Mouse (Mus musculus) adipocyte (in vitro differentiated cells): ENCODE measurements around the gene Derl2.

Source experiments
- DNase-seq: peaks from one replicate; pipeline ENCODE4 v3.0.0-alpha.2; 2016; ENCODE audit warnings: low spot score

The Derl2 gene

GRCm38 (mm10) chr11:71019201-71020068 is at the start of gene Derl2, which contains the start of gene Mis12:
Gene Derl2, minus strand, starts transcription at chr11:71019841.
Gene Mis12, plus strand, starts transcription at chr11:71019611.
- DNase-seq: peak; percentile 99

DNA sequence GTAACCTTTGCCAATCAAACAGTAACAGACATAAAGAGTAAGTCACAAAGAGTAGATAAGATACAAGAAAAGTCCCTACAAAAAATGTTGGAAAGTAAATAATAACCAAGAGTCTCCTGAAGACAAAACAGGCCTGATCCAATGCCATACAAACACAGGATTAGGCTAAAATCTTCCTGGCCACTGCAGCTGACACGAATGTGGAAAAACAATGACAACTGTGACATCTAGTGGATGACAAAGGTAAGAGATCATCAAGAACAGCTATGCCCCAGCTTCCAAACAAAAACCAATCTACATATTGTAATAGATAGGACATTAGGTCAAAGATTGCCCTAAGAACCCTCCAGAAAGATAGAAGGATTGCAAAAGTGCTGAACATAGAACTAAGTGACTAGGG is 32.9 kb upstream of the Derl2 start:
- peak; percentile 66 for DNase-seq

GRCm38 (mm10) chr11:71039526-71040298 is 20.1 kb upstream of the Derl2 start:
- DNase-seq: no peak

- no peak for DNase-seq
These were observed 13.6 kb upstream of the Derl2 start, which contains the start of gene 6330403K07Rik for GRCm38 (mm10) chr11:71033163-71033761. Gene 6330403K07Rik, minus strand, starts transcription at chr11:71033513.

GRCm38 (mm10) chr11:71032491-71033162 is 13.0 kb upstream of the Derl2 start:
- DNase-seq: no peak

DNA sequence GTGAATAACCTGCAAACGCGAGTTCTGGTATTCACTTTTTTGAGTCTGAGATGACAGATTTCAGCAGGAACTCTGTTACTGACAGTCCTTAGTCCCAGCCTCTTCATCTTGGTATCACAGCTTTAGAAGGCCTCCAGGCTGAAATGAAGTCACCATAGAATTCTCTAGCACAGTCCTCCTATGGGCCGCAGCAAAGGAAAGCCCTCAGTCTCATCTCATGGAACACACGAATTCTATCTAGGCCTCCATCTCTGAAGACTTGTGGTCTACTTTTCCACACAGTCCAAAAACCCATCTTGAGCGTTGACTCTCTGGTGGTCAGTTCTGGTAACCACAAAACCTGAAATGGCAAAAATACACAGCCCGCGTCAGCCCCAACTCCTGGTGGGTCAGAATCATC is 12.4 kb upstream of the Derl2 start:
- no peak for DNase-seq

GRCm38 (mm10) chr11:71029403-71030118 is 9.9 kb upstream of the Derl2 start:
- no peak for DNase-seq

- DNase-seq: peak; percentile 51
These were observed 8.6 kb upstream of the Derl2 start for GRCm38 (mm10) chr11:71028280-71028679.

DNA sequence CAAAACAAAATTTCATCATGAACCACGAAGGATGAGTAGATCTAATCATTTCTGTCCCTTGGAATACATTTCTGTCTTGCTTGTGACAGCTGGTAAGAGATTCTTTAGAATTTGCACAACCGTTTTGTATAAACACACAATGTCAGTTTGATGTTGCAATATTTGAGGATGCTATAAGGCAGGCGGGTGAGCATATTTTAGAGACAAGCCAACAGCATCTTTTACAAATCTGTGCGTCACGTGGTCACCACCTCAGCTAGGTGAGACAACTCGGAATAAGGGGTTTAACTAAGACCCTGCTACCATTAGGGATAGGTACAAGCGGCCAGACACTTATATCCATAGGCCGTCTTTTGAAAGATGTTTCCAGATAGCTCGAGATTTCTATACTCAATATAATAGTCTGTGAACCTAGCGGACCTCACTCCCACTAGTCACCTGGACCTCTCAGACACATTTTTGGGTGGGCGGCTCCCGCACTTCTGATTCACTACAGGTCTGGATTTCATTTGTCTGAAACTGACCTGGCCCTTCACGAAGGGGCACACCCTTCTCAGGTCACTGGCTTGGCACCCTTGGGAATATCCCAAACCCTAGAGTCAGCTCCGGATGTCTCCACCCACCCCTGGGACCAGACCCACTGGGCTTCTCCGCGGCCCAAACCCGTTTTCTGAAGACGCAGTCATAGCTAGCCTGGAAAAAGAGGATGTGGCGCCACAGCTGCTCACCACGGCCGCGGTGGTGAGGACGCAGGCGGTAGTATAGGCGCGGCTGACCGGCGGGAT is 1.0 kb downstream of the Derl2 start:
- DNase-seq: no peak

- no peak for DNase-seq
These were observed 2.6 kb downstream of the Derl2 start for GRCm38 (mm10) chr11:71017051-71017450.

GRCm38 (mm10) chr11:71012743-71013142 is 6.9 kb downstream of the Derl2 start:
- no peak for DNase-seq

DNA sequence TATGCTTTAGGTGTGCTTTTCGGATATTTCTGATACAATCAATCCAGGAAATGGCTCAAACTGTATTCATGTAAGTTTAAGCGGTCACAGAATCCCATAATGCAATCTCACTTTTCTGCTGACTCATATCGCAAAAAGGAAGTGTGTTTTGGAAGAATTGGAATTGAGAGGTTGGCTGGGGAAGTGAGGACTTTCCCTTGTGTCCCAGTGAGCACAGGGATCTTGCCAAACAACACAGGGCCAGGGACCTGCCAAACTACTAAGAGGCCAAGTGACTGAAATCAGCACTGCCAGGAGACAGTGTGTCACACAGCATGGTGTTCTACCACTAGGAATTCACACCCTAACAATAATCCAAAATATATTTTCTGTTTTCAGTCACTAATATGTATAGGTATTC is 11.3 kb downstream of the Derl2 start:
- DNase-seq: peak; percentile 92

GRCm38 (mm10) chr11:71007831-71008230 is 11.8 kb downstream of the Derl2 start:
- DNase-seq: no peak

DNA sequence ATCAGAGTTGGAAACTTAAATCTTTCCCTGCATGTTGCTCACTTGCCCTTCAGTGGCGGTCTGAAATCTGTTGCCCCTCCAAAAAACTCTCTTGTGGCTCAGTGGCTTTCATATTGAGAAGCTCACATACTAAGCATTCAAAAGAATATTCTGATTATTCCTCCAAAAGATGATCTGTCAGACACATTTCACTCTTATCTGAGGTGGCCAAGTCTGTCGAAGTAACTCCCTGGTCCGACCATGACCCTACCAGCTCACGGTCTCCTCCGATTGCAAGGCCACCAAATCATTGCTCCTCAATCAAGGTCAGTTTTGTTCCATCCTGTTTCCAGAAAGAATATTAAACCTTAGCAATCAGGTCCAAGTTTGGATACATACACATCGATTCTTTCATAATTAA is 12.6 kb downstream of the Derl2 start:
- no peak for DNase-seq

- peak; percentile 30 for DNase-seq
These were observed 14.6 kb downstream of the Derl2 start for GRCm38 (mm10) chr11:71005046-71005445.

GRCm38 (mm10) chr11:71004316-71004773 is 15.3 kb downstream of the Derl2 start, which contains the start of gene Dhx33:
Gene Dhx33, minus strand, starts transcription at chr11:71004437.
- peak; percentile 98 for DNase-seq

DNA sequence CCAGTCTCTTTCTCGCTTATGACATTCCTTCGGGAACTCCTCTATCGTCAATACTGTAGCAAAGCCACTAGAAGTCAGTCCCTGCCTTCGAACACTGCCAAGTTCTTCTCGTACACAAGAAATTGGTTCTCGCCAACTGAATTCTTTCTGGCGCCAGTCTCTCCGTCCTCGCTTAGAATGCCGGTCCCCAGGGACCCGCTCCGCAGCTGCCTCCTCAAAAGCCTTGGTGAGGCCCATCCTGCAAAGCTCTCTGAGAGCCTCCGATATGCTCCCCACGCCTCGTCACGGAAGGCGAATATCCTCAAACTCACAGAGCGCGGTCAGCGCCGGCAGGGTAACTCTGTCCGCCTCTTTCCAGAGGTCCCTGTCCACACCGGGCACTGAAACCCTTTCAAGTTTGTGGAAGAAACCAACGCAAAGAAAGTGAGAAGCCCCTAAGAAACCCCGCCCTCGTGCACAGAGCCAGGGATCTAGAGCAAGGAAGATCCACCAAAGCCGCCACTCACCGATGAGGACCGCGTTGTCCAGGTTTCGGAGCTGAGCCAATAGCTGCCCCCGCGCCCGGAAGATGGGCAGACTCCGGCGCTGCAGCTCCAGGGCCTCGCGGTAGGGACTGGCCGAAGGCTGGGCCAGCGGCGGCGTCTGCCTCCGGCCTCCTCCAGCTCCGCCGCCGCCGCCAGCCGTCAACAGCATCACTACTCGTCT is 15.9 kb downstream of the Derl2 start:
- DNase-seq: peak; percentile 84

DNA sequence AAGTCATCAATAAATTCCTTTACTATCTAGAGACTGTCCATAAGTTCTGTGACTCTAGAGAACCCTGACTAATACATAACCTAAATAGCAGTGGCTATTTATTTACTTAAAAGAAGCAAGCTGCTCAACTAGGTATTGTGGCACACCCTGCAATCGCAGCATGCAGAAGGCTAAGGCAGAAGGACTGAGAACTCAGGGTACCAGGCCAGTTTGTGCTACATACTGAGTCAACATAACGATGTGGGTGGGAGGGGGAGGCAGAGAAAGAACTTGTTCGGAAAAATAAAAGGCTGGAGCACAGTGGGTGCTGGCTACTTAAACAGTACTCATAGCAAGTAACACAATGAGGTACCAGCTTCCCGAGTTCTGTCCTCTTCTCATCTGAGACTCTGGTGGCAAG is 18.5 kb downstream of the Derl2 start:
- no peak for DNase-seq

DNA sequence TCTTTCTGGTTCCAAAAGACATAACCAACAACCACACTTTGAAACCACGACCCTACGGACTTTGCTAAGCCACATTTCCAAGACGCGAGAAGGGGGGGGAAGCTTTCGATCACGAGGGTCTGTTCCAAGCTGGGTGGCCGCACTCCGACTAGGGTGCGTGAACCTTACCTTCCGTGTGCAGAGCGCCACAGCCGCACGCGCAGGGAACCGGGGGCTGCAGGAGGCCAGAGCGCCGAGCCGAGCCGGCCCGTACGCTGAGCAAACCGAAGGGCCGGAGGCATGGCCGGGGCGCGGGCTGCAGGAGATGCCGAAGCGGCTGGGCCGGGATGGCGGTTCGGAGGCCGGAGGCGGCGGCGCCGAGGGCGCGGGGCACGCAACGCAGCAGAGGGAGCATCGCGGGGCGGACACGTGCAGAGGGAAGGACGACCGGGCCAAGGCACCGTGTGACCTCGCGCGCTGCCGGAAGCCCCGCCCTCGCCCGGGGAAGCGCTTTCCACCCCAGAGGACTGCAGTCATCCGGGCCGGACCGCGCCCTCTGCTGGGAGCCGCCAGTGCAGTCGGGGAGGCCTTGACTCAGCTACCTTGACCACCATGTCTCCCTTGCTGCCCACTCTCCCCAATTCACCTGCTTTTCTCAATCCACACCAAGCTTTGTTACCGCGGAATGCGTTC is 36.9 kb downstream of the Derl2 start, which contains the start of gene C1qbp:
TSS of gene C1qbp (minus strand) at position 470 of the 672 bp plus-strand sequence.
- DNase-seq: peak; percentile 87
